Mouse (Mus musculus): ENCODE data around the gene Nol9. TPM values are rescaled to one million over a fixed set of nuclear protein-coding genes. Genes with fewer than 3 reads are reported as not detected.

Nol9 gene
- polyA plus RNA-seq, 1 experiment from 2014 or later, result 43.0 TPM

- Histone ChIP-seq H3K9me3 (no peaks in the 10 kb centered on the region), H3K4me1 (peaks cover 36% of the 10 kb centered on the region), H3K27me3 (ENCODE audit: poor library complexity, severe bottlenecking) (peaks cover 51% of the 10 kb centered on the region), H3K27ac (peak overlapping the region; percentile 78), H3K4me3 (peak overlapping the region; percentile 59), H3K36me3 (replicated peaks) (peaks cover 60% of the 10 kb centered on the region)
- under 1% methylated on average over 24 of the region's 24 CpGs for WGBS
- DNase-seq (ENCODE audit: extremely low spot score, low spot score), result peak; percentile 57
Observed at GRCm38 (mm10) chr4:152107493-152107892, 68.4 kb downstream of the Nol9 start.

- peaks cover 57% of the 10 kb centered on the region for H3K36me3 ChIP-seq (replicated peaks)
Observed at GRCm38 (mm10) chr4:152107971-152108509, 68.9 kb downstream of the Nol9 start.

GRCm38 (mm10) chr4:152108673-152109072, 69.6 kb downstream of the Nol9 start:
- WGBS, result 87% methylated on average over 5 of the region's 5 CpGs
- no peak for DNase-seq (ENCODE audit: extremely low spot score, low spot score)
- no peaks in the 10 kb centered on the region for H3K9me3 ChIP-seq
- peaks cover 63% of the 10 kb centered on the region for H3K27me3 ChIP-seq (ENCODE audit: poor library complexity, severe bottlenecking)
- no peak overlapping the region for H3K27ac ChIP-seq
- H3K4me3 ChIP-seq, result no peak overlapping the region; the same call in 1 of the 2 replicates
- peaks cover 31% of the 10 kb centered on the region for H3K4me1 ChIP-seq
- H3K36me3 ChIP-seq (replicated peaks), result peaks cover 57% of the 10 kb centered on the region

More at GRCm38 (mm10) chr4:152107971-152108509, 68.9 kb downstream of the Nol9 start:
- Histone ChIP-seq H3K4me3 (peak overlapping the region; percentile 59), H3K9me3 (no peaks in the 10 kb centered on the region), H3K27ac (peak overlapping the region; percentile 78), H3K4me1 (peaks cover 31% of the 10 kb centered on the region), H3K27me3 (ENCODE audit: poor library complexity, severe bottlenecking) (peaks cover 57% of the 10 kb centered on the region)
- DNase-seq (ENCODE audit: extremely low spot score, low spot score), result peak; percentile 94
- WGBS, result 4% methylated on average over 30 of the region's 30 CpGs

- no peak for DNase-seq (ENCODE audit: extremely low spot score, low spot score)
- peaks cover 57% of the 10 kb centered on the region for H3K36me3 ChIP-seq (replicated peaks)
- H3K4me1 ChIP-seq, result peaks cover 34% of the 10 kb centered on the region
- peaks cover 66% of the 10 kb centered on the region for H3K27me3 ChIP-seq (ENCODE audit: poor library complexity, severe bottlenecking)
- H3K27ac ChIP-seq, result no peak overlapping the region
- 90% methylated on average over 3 of the region's 3 CpGs for WGBS
- no peaks in the 10 kb centered on the region for H3K9me3 ChIP-seq
- no peak overlapping the region for H3K4me3 ChIP-seq
Observed at GRCm38 (mm10) chr4:152109509-152109908, 70.4 kb downstream of the Nol9 start.

- no peak for DNase-seq (ENCODE audit: extremely low spot score, low spot score)
- Histone ChIP-seq H3K4me3 (no peak overlapping the region), H3K9me3 (no peaks in the 10 kb centered on the region), H3K36me3 (replicated peaks) (peaks cover 61% of the 10 kb centered on the region), H3K27me3 (ENCODE audit: poor library complexity, severe bottlenecking) (peaks cover 74% of the 10 kb centered on the region), H3K27ac (no peak overlapping the region), H3K4me1 (peaks cover 41% of the 10 kb centered on the region)
- 87% methylated on average over 4 of the region's 4 CpGs for WGBS
Observed at GRCm38 (mm10) chr4:152110689-152111088, 71.6 kb downstream of the Nol9 start.

Other genes with a start within 250 kb of the Nol9 start
- 122 and 131 TPM in 2 replicates for gene Camta1, start 177.4 kb upstream of the Nol9 start, polyA plus RNA-seq (2016; fragmentation: Nextera tagmentation; extraction: Ambion mirVana)
- 113 and 114 TPM in 2 replicates for gene Dnajc11, start 105.6 kb upstream of the Nol9 start, polyA plus RNA-seq (2016; fragmentation: Nextera tagmentation; extraction: Ambion mirVana)
- 34.9 and 35.7 TPM in 2 replicates for gene Thap3, start 50.3 kb upstream of the Nol9 start, polyA plus RNA-seq (2016; fragmentation: Nextera tagmentation; extraction: Ambion mirVana)
- gene Phf13, start 43.1 kb upstream of the Nol9 start, polyA plus RNA-seq (2016; fragmentation: Nextera tagmentation; extraction: Ambion mirVana), result 24.1 and 26.1 TPM in 2 replicates
- 8.1 and 8.3 TPM in 2 replicates for gene Klhl21, start 30.5 kb upstream of the Nol9 start, polyA plus RNA-seq (2016; fragmentation: Nextera tagmentation; extraction: Ambion mirVana)
- 24.1 and 24.4 TPM in 2 replicates for gene Zbtb48, start 11.7 kb upstream of the Nol9 start, polyA plus RNA-seq (2016; fragmentation: Nextera tagmentation; extraction: Ambion mirVana)
- 0.48 and 0.79 TPM in 2 replicates for gene Tas1r1, start 753 bp upstream of the Nol9 start, polyA plus RNA-seq (2016; fragmentation: Nextera tagmentation; extraction: Ambion mirVana)
- 9.6 and 9.8 TPM in 2 replicates for gene Plekhg5, start 33.2 kb downstream of the Nol9 start, polyA plus RNA-seq (2016; fragmentation: Nextera tagmentation; extraction: Ambion mirVana)
- 0.72 and 0.96 TPM in 2 replicates for gene Tnfrsf25, start 76.6 kb downstream of the Nol9 start, polyA plus RNA-seq (2016; fragmentation: Nextera tagmentation; extraction: Ambion mirVana)
- 5.6 and 5.9 TPM in 2 replicates for gene Espn, start 113.0 kb downstream of the Nol9 start, polyA plus RNA-seq (2016; fragmentation: Nextera tagmentation; extraction: Ambion mirVana)
- not detected in 2 replicates for gene Hes2, start 119.5 kb downstream of the Nol9 start, polyA plus RNA-seq (2016; fragmentation: Nextera tagmentation; extraction: Ambion mirVana)
- gene Acot7, start 138.8 kb downstream of the Nol9 start, polyA plus RNA-seq (2016; fragmentation: Nextera tagmentation; extraction: Ambion mirVana), result 61.0 and 64.4 TPM in 2 replicates
- gene Gpr153, start 234.9 kb downstream of the Nol9 start, polyA plus RNA-seq (2016; fragmentation: Nextera tagmentation; extraction: Ambion mirVana), result 2.5 and 3.0 TPM in 2 replicates